Mouse (Mus musculus) thymus, postnatal 10 days (tissue): ENCODE results near the gene Dapk3.
A peak's percentile ranks its signal among the peaks of the same experiment; 100 is the strongest.
"Not testable (repeated sequence)": the region's sequence is repeated elsewhere in the genome, so short reads cannot be mapped to it uniquely, and the experiment has no call there.

ENCODE experiments used
- DNase-seq, 2 experiments: peaks; one replicate each; pipeline ENCODE4 v3.0.0; 2021; ENCODE audit warnings: low spot score in 2 of 2

Gene Dapk3

DNA sequence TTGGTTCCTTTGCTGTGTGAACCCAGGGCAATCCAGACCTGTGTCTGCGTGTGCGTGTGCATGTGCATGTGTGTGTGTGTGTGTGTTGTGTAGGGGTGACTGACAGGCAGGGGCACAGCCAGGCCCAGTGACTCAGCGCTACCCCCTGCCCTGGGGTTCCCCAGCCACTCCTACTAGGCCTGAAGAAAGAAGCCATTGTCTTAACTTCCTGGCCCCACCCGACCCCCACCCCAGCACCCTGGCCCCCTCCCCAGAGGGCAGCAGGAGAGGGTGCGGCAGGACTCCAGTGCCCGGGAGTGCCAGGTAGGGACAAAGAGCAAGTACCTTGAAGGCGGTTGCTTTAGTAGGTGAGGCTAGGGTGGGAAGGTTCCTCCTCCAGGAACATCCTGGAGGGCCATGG lies 37.0 kb upstream of the Dapk3 start:
- no peak for DNase-seq

DNA sequence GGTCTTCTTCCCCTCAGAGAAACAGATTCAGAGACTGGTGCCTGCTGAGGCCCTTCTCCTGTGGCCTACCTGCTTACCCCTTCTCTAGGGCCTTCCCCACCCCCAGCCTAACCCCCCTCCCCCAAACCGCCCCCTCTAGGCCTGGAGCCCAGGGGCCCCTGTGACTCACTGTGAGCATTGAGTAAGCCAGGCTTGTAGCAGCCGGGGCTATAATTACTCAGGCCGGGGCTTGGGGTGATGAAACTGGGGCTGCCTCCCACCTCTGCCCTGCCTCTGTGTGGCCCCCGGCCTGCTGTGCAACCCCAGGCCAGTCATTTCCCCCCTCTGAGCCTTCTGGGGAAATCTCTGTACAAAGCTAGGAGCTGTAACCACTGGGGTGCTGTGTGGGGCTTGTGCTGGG lies 36.5 kb upstream of the Dapk3 start:
- DNase-seq, result no peak

- no peak for DNase-seq
These were observed 31.5 kb upstream of the Dapk3 start for GRCm38 (mm10) chr10:81151261-81151660.

DNA sequence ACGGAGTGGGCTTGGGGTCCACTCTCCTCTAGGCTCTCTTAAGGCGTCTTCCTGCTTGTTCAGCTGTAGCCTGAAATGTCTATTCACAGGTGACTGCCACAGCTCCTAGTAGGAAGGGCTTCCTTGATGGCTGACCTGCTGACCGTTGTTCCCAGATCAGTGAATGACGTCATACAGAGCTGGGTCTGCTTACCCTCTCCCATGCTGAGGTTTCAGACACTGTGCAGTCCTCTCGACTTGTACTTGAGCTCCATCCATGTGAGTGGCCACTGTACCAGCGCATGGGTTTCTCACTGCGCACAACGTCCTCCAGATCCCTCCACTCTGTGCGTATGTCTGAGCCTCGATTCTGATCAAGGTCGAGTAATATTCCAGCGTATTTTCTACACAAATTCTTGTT lies 30.2 kb upstream of the Dapk3 start:
- no peak for DNase-seq

- DNase-seq, result no peak
These were observed 28.5 kb upstream of the Dapk3 start for GRCm38 (mm10) chr10:81154313-81154712.

DNA sequence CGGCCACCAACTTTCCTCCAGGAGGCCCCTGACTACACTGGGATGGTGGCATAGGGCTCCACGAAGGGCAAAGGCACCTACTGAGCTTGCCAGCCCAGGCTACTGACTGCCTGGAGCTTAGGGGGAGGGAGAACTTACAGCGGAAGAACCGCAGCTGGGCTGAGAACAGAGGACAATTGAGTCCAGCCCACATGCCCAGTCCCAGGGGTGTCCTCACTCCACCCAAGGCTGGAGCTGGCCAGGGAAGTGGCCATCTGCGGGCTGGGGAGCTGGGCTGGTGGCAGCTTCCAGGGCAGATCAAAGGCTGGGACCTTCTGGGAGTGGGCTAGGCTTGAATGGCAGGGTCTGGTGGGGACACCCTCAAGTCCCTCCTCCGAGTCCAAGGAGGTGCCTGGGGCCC lies 28.1 kb upstream of the Dapk3 start:
- DNase-seq, result no peak

- DNase-seq, result no peak
These were observed 21.0 kb upstream of the Dapk3 start for GRCm38 (mm10) chr10:81161602-81162317.

- no peak for DNase-seq
These were observed 20.5 kb upstream of the Dapk3 start for GRCm38 (mm10) chr10:81162318-81162652.

GRCm38 (mm10) chr10:81165118-81165517 lies 17.7 kb upstream of the Dapk3 start:
- DNase-seq, result no peak

DNA sequence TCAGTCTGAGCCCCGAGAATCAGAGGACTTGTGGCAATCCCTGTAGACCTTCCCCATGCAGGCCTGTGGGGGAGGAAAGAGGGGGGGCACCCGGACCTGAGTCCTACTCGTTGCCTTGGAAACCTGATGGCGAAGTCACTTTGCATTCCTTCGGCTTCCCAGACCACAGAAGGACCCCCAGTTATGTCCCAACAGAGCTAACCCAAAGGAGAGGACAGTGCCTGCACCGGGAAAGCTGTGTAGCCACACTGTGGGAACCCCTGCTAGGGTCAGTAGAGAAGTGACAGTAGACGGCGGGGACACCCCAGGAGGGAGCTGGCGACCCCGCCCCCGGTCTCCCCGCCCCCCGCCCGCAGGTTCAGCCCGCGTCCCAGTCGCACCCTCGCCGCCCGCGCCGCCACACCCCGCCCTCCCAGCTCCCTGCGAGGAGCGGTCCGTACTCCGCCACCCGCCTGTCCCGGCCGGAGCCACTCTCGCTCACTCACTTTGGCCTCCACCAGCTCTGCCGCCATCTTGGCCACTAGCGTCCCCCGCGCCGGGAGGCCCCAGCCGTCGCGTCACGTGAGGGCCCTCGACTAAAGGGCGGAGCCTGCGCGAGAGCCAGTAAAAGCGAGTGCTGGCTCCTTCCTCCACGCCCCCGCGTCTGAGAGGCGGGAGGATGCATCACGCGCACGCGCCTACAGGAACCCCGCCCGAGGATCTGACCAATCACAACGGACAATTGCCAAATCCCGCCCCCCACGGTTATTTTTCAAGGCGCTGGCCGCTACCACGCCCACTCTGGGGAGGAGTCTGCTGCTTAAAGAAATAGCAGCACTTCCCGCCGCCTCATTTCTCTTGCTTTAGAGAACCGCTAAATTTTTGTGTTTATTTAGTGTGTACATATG lies 15.4 kb upstream of the Dapk3 start, which contains the start of gene Pias4:
Gene Pias4, minus strand, starts transcription at position 724 of the 887 bp plus-strand sequence.
- peak; percentile 100 for DNase-seq

GRCm38 (mm10) chr10:81168087-81168431 lies 14.7 kb upstream of the Dapk3 start:
- DNase-seq, result peak in 1 of 2 experiments; percentile 52

- DNase-seq, result peak; percentile 86 to 87
These were observed 14.1 kb upstream of the Dapk3 start for GRCm38 (mm10) chr10:81168521-81169244.

- peak; percentile 42 to 43 for DNase-seq
These were observed 13.3 kb upstream of the Dapk3 start for GRCm38 (mm10) chr10:81169411-81169900.

GRCm38 (mm10) chr10:81173132-81173531 lies 9.7 kb upstream of the Dapk3 start:
- DNase-seq, result peak; percentile 73 to 87

DNA sequence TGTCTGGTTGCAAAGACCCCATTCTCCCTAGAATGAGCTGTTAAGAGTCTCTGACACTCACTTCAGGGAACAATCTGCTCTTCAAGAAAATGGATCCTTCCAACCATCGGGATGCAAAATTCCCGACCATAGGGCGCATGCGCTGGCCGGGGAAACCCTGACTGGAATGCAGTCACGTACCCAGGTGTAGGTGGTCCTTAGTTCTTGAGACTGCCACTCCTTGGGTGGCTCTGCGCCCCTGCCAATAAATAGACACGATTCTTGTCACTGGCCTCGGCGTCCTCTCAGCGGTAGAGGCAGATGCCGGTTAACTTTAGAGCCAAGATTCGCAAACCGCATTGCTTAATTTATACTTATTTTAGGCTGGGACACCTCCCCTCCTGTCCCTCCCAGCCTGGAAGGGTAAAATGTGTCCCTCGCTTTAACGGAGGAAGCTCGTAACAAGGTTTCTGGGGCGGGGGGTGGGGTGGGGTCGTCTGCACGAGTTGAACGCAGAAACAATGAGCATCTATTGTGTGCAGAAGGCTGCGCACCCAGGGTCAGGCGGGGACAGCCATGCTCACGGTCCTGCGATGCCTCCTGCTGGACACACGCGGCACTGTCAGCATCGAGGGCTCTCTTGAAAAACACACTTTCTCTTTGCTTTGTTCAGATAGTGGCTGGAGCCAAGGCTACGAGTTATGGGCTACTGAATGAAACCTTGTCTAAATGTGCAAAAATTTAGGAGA lies 8.0 kb upstream of the Dapk3 start:
- DNase-seq, result peak; percentile 88 to 93

GRCm38 (mm10) chr10:81175345-81175701 lies 7.5 kb upstream of the Dapk3 start:
- DNase-seq, result not testable (repeated sequence)

DNA sequence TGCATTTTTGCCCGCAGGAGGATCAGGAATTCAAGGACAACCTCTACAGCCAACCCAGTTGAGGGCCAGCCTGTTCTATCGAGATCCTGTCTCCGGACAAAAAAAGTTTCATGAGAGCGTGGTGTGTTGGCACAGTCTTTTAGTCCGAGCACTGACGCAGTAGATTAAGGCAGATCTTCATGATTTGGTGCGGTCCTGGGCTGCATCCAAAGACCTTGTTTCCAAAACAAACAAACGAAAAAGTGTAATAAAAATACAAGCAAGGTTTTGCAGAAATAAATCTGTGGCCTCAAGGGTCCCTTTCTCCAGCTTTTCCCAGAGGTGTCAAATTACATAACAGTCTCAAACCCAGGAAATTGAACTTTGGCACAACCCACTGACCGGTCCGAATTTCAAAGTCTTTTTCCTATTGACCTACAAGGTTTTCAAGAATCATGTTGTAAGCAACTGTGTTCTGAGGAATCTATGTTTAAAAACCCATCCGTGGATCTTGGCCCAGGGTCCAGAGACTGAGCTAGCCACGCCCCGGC lies 6.8 kb upstream of the Dapk3 start:
- DNase-seq, result no peak

DNA sequence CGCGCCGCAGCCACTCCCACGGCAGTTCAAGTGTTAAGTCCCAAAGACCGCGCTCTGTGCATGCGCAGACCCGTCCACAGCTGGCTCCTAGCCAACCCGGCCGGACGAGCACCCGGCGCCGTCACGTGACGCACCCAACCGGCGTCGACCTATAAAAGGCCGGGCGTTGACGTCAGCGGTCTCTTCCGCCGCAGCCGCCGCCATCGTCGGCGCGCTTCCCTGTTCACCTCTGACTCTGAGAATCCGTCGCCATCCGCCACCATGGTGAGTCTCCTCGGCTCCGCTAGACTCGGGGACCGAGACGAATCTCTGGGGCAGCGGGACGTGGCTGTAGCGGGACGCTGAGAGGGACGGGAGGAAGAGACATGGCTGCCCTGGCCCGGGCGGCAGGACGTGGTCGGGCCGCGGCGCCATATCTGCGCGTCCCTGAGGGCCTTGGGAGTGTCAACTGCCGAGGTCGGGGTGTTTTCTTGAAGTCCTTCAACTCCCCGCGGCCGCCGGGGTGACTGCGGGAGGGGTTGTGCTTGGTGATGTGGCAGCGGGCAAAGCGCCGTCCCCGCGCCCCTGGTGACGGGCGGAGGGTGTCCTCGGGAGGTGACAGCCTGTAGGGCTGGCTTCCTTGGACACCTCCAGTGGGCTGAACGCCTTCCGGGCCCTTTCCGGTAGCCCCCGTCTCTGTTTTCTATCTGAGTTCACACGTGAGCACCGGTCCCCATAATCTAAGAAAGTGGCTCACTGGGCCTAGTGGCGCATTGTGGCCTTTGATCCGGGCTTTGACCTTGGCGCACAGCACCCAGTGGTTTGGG lies 6.1 kb upstream of the Dapk3 start, which contains the start of gene Eef2:
Gene Eef2, plus strand, starts transcription at position 166 of the 806 bp plus-strand sequence.
- peak; percentile 97 to 98 for DNase-seq

DNA sequence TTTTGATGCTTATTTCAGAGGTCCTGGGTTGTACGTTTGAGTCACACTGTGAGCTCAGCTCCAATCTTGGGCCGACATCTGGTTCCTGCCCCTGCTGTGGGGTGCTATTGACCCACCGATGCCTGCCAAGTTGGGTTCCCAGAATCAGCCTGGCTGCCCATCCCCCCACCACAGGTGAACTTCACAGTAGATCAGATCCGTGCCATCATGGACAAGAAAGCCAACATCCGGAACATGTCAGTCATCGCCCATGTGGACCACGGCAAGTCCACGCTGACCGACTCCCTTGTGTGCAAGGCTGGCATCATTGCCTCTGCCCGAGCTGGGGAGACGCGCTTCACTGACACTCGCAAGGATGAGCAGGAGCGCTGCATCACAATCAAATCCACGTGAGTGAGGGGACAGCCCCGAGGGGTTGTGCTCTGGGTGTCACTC lies 5.3 kb upstream of the Dapk3 start:
- no peak for DNase-seq

GRCm38 (mm10) chr10:81177958-81178712 lies 4.7 kb upstream of the Dapk3 start:
- no peak for DNase-seq
